Mouse (Mus musculus) kidney, embryonic 14.5 days (tissue): ENCODE data around the gene Capn2. TPM values are rescaled to one million over a fixed set of nuclear protein-coding genes. Genes with fewer than 3 reads are reported as not detected.
A peak's percentile ranks its signal among the peaks of the same experiment; 100 is the strongest.

Source experiments
- ATAC-seq: fragments of 200-750 bp; cut with Nextera tagmentation; 2 replicates; pipeline ENCODE4 v1.8.0; 2017; ENCODE audit warnings: moderate number of reproducible peaks, mild to moderate bottlenecking, moderate TSS enrichment, moderate library complexity; ENCODE audit not compliant: low FRiP score, low TSS enrichment
- H3K27ac ChIP-seq: fragments of 300-500 bp; sonication (generic); 2 replicates; pipeline ENCODE4 v1.5.1; 2014; ENCODE audit warnings: low read depth, mild to moderate bottlenecking, low read length, moderate library complexity, mixed read lengths
- H3K27me3 ChIP-seq: fragments of 300-500 bp; sonication (generic); 2 replicates; pipeline ENCODE4 v1.6.1; 2014; ENCODE audit warnings: mild to moderate bottlenecking, low read length; ENCODE audit not compliant: control insufficient read depth, insufficient read depth
- H3K36me3 ChIP-seq: fragments of 300-500 bp; sonication (generic); 2 replicates; pipeline ENCODE4 v1.6.1; 2014; ENCODE audit warnings: low read length, mixed read lengths; ENCODE audit not compliant: control insufficient read depth, insufficient read depth
- H3K4me1 ChIP-seq: fragments of 300-500 bp; sonication (generic); 2 replicates; pipeline ENCODE4 v1.6.1; 2014; ENCODE audit warnings: low read length, mixed read lengths; ENCODE audit not compliant: control insufficient read depth, insufficient read depth
- H3K4me2 ChIP-seq: fragments of 300-500 bp; sonication (generic); replicated peaks from 2 replicates; pipeline ENCODE4 v1.6.1; 2014; ENCODE audit warnings: low read depth, mild to moderate bottlenecking, low read length
- H3K4me3 ChIP-seq: fragments of 300-500 bp; sonication (generic); 2 replicates; pipeline ENCODE4 v1.5.1; 2014; ENCODE audit warnings: mild to moderate bottlenecking, low read length
- H3K9ac ChIP-seq: fragments of 300-500 bp; sonication (generic); 2 replicates; pipeline ENCODE4 v1.6.1; 2014; ENCODE audit warnings: low read depth, mild to moderate bottlenecking, low read length, moderate library complexity
- H3K9me3 ChIP-seq: fragments of 300-500 bp; sonication (generic); 2 replicates; pipeline ENCODE4 v1.6.1; 2016; ENCODE audit warnings: low read length; ENCODE audit not compliant: control insufficient read depth
- WGBS: fragments of 180-500 bp; shearing (Covaris S2); extraction: QIAGEN DNeasy Blood & Tissue Kit; methylation state at CpG from one replicate; pipeline ENCODE4 v1.1.7; 2014; 5-methylcytosine and 5-hydroxymethylcytosine counted together
- polyA plus RNA-seq: library from polyadenylated mRNA; unstranded; fragments of >200 nt; fragmentation: Nextera tagmentation; extraction: Ambion mirVana; gene quantifications from 2 replicates; pipeline ENCODE4 v1.2.1, GENCODE M21; 2014

The Capn2 gene
- polyA plus RNA-seq, 1 experiment from 2014 or later, result 94.7 TPM

DNA sequence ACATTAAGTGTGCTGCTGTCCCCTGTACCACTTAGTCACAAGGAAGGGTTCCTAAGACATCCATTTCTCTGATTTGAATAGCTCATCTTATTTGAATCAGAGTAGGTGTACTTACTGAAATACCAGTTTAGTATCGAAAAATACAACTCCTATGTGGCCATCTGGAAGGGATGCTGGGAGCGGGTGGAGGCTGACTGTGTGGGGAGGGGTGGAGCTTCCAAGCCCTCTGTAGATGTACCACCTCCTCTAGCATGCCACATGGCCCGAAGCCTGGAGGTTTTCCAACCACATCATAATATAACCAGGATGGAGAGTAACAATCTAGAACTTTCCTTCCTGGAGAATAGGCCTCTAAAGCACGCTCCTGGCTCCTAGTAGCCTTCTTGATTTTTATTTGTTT, 40.9 kb upstream of the Capn2 start:
- no peak overlapping the region for H3K4me3 ChIP-seq
- no peak overlapping the region for H3K4me2 ChIP-seq
- peaks cover 5% of the 10 kb centered on the region; the same call in 1 of the 2 replicates for H3K4me1 ChIP-seq
- WGBS, result 82% methylated on average over 4 of the region's 4 CpGs
- H3K9ac ChIP-seq, result no peak overlapping the region
- no peaks in the 10 kb centered on the region for H3K27me3 ChIP-seq
- H3K27ac ChIP-seq, result no peak overlapping the region
- no peak for ATAC-seq
- no peaks in the 10 kb centered on the region for H3K9me3 ChIP-seq
- H3K36me3 ChIP-seq, result no peaks in the 10 kb centered on the region

DNA sequence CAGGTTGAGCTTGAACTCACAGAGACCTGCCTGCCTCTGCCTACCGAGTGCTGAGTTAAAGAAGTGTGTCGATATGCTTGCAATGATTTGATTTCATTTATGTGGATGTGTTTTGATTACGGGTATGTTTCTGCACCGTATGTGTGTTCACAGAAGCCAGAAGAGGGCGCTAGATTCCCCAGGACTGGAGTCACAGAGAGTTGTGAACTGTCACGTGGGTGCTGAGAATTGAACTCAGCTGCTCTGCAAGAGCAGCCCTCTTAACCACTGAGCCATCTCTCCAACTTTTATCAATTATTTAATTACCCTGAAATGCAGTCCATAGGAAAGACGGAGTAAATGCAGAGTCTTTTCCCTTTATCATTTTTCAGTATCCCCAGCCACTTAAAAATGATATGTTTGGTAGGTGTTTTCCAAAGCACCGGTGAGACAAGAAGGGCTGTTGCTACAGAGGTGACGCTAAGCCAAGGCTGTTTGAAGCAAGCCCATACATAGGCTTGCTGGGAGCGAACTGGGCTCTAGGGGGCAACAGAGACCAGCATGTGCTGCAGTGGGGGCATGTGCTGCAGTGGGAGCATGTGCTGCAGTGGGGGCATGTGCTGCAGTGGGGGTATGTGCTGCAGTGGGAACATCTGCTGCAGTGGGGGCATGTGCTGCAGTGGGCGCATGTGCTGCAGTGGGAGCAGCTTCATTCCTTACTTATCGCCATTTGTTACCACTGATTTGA, 36.4 kb upstream of the Capn2 start:
- Histone ChIP-seq H3K27me3 (no peaks in the 10 kb centered on the region), H3K4me2 (no peak overlapping the region), H3K9me3 (no peaks in the 10 kb centered on the region), H3K4me1 (no peaks in the 10 kb centered on the region), H3K9ac (no peak overlapping the region), H3K27ac (no peak overlapping the region), H3K4me3 (no peak overlapping the region), H3K36me3 (no peaks in the 10 kb centered on the region)
- ATAC-seq, result peak; percentile 62; the same call in 1 of the 2 replicates
- 66% methylated on average over 12 of the region's 12 CpGs for WGBS

DNA sequence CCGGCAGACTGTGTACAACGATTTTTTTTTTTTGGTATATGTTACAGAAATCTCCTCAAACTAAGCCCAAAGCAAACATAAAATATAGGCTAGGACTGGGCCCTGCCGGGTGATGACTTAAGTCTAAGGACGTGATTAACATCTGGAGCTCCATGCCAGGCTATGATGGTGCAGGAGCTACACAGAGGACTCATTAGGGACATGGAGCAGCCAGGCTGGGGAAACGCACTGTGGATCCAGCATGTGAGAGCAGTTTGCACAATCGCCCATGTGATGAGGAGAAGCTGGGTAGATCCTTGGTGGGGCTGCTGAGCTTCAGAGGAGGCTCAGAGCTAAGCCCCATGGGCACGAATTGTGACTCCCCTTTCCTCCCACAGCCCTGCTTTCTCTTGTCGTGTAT, 33.4 kb upstream of the Capn2 start:
- Histone ChIP-seq H3K4me2 (no peak overlapping the region), H3K4me1 (no peaks in the 10 kb centered on the region), H3K36me3 (no peaks in the 10 kb centered on the region), H3K9ac (no peak overlapping the region), H3K27ac (no peak overlapping the region), H3K4me3 (no peak overlapping the region), H3K27me3 (no peaks in the 10 kb centered on the region), H3K9me3 (no peaks in the 10 kb centered on the region)
- 70% methylated on average over 8 of the region's 8 CpGs for WGBS
- ATAC-seq, result no peak

DNA sequence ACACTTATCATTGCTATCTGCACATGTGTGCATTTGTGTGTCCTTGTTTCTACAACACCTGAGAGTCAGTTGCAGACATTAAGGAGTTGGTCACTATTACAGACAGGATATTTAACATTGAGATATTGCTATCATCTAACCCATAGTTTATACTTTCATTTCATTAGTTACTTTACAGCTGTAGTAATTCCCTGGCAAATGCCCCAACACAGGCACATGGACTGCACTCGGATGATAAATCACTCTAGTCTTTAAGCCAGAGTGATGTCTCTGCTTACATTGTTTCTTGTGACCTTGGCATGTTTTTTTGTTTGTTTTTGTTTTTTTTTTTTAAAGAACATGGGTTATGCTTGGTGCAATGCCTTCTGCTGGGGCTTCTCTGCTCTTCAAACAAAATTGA, 26.5 kb upstream of the Capn2 start:
- 84% methylated on average over 1 of the region's 1 CpGs for WGBS
- Histone ChIP-seq H3K4me1 (no peaks in the 10 kb centered on the region), H3K27me3 (no peaks in the 10 kb centered on the region), H3K27ac (no peak overlapping the region), H3K9ac (no peak overlapping the region), H3K4me3 (no peak overlapping the region), H3K4me2 (no peak overlapping the region), H3K9me3 (no peaks in the 10 kb centered on the region), H3K36me3 (no peaks in the 10 kb centered on the region)
- no peak for ATAC-seq

DNA sequence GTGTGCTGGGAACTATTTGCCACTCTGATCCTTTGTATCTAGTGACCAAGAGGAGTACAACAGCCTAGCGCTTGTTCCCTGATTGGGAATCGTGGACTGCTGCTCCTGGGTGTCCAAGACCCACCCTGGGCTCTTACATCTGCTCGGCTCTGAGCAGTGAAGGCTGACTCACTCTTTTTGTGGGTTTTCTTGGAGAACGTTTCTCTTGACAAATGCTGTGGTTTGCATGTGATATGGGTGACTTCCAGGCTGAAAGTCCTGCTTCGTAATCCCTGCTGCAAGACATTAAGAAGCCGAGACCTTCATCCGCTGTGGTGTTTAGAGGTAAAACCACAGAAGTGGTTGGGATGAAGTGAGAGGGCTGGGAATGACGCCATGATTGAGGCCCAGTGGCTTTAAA, 25.7 kb upstream of the Capn2 start:
- 85% methylated on average over 8 of the region's 8 CpGs for WGBS
- ATAC-seq, result no peak
- H3K4me3 ChIP-seq, result no peak overlapping the region

DNA sequence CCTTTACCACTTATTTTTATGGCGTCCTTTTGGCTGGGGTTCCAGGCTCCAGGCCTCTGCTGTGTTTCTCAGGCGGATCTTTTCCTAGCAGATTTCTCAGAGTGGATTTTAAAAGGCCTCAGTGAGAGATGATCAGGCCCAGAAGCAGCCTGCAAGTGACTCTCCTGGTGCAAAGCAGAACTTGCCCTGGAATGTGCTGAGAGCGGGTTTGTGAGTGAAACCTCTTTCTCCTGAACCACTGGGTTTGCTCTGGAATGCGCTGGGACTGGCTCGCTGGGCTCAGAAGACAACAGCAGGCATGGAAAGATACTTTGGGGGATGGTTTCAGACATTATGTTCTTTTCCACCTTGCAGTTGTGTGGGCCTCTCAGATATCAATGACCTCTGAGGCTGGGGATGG, 24.7 kb upstream of the Capn2 start:
- Histone ChIP-seq H3K27me3 (no peaks in the 10 kb centered on the region), H3K4me2 (no peak overlapping the region), H3K9ac (no peak overlapping the region), H3K27ac (no peak overlapping the region), H3K9me3 (no peaks in the 10 kb centered on the region), H3K4me1 (no peaks in the 10 kb centered on the region), H3K4me3 (no peak overlapping the region), H3K36me3 (no peaks in the 10 kb centered on the region)
- ATAC-seq, result no peak
- 62% methylated on average over 5 of the region's 5 CpGs for WGBS

More for the DNA sequence above, 25.7 kb upstream of the Capn2 start:
- Histone ChIP-seq H3K4me1 (no peaks in the 10 kb centered on the region), H3K27ac (no peak overlapping the region), H3K9ac (no peak overlapping the region), H3K4me2 (no peak overlapping the region), H3K9me3 (no peaks in the 10 kb centered on the region), H3K36me3 (no peaks in the 10 kb centered on the region), H3K27me3 (no peaks in the 10 kb centered on the region)

DNA sequence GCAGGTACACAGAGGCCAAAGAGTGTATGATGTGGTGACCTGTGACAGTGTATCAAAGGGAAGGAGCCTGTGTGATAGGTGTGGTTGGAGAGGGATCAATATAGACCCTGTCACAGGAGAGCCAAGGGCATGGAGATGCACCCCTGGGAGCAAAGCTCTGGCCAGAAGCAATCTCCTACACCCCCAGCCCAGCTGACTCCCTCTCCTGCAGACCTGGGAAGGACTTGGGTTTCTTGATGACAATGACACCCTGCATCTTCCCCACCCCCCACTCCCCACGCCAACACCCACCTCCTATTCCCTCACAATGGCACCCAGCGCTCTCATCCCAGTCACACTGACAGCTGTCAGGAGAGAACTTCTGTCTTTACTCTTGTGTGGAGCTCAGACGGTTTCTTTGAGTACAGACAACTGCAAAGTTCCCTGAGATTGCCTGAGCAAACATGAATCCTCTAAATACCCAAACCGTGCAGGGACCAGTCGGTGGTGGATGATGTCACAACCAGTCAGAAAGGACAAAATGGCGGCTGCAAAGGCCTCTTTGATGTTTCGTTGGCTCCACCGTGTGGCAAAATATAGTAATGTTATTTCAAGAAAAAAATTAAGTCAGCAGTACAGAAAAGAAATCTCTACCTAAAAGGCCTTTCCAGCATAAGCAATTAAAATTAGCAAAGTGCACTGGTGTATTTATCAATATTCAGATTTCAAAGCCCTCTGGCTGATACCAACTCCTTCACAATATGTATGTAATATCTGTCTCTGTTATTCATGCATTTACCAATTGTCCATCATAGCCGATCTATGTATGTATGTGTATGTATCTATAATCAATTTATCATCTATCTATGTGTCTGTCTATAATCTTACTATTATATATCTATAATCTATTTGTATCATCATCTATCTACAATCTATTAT, 21.9 kb upstream of the Capn2 start:
- Histone ChIP-seq H3K4me1 (no peaks in the 10 kb centered on the region), H3K9ac (peak overlapping the region; percentile 61), H3K9me3 (no peaks in the 10 kb centered on the region), H3K36me3 (no peaks in the 10 kb centered on the region), H3K4me2 (peak overlapping the region; percentile 45), H3K27ac (no peak overlapping the region), H3K4me3 (peak overlapping the region; percentile 31), H3K27me3 (no peaks in the 10 kb centered on the region)
- WGBS, result 16% methylated on average over 9 of the region's 9 CpGs
- peak; percentile 89 for ATAC-seq

DNA sequence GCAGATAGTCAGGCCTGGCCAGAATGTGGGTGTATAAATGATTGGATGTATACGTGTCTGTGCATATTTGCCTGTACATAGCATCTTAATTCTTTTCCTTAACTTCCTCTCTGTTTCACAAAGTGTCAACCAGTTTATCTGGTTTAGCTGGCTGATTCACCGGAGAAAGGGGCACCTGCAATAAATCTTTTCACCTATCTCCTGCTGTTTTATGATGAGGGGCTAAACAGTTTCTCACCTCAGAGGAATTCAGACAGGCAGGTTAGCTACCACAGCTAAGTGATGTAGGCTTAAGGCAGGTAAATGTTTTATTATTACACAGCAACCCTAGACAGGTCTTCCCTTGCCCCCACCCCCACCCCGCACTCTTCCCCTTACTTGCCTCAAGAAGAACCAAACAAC, 17.7 kb upstream of the Capn2 start:
- Histone ChIP-seq H3K36me3 (no peaks in the 10 kb centered on the region), H3K4me2 (no peak overlapping the region), H3K9me3 (0 out of 2 replicates have a peak, but pooled peaks cover 3% of the 10 kb centered on the region), H3K27ac (no peak overlapping the region), H3K4me3 (no peak overlapping the region), H3K9ac (no peak overlapping the region), H3K4me1 (no peaks in the 10 kb centered on the region), H3K27me3 (no peaks in the 10 kb centered on the region)
- no peak for ATAC-seq
- WGBS, result 63% methylated on average over 3 of the region's 3 CpGs

DNA sequence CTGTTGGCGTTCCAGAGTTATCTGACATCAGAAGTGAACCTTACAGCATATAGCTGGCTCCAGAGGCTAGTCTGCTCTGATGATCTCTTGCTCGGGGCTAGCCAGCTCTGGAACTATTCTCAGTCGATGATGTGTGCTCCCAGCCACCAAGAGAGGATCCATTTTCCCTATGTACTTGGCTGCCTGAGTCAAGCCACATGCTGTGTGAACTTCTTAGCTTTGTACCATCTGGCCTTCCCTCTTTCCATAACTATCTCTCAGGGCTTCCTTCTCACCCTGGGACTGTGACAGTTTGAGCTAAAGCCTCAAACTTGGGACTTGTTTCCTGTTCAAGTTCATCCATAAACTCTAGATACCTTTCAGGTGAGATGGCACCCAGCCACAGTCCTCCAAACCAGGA, 16.2 kb upstream of the Capn2 start:
- H3K4me2 ChIP-seq, result no peak overlapping the region
- H3K36me3 ChIP-seq, result no peaks in the 10 kb centered on the region
- 0 out of 2 replicates have a peak, but pooled peaks cover under 1% of the 10 kb centered on the region for H3K4me1 ChIP-seq
- H3K4me3 ChIP-seq, result no peak overlapping the region
- 75% methylated on average over 3 of the region's 3 CpGs for WGBS
- 0 out of 2 replicates have a peak, but pooled peaks cover 3% of the 10 kb centered on the region for H3K9me3 ChIP-seq
- H3K27ac ChIP-seq, result no peak overlapping the region
- H3K9ac ChIP-seq, result no peak overlapping the region
- ATAC-seq, result no peak
- H3K27me3 ChIP-seq, result no peaks in the 10 kb centered on the region
